Mouse (Mus musculus): ENCODE measurements around the gene Opcml. TPM values are rescaled to one million over a fixed set of nuclear protein-coding genes. Genes with fewer than 3 reads are reported as not detected.

Gene Opcml
- polyA plus RNA-seq, 1 experiment from 2014 or later: 2.5 TPM

DNA sequence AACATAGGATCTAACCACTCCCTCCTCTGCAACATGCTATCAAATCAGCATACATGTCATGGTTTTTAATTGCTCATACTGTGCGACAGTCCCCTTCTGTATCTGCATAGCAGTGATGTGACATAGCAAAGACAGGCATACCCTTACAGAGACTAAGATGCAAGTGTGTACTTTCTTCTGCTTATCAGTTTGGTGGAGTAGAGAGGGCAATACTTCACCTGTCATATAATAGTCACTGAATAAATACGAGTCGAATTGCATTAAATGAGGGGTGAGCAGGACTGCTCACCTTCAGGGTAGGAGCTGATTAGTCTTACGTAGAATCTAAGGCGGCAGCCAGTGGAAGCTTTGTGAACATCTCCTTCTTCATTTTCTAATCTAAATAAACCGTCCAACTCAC lies 1146.6 kb downstream of the Opcml start:
- no peak overlapping the region for H3K27ac ChIP-seq
- 89% methylated on average over 6 of the region's 6 CpGs for WGBS
- H3K4me1 ChIP-seq (replicated peaks): no peaks in the 10 kb centered on the region
- no peaks in the 10 kb centered on the region for H3K36me3 ChIP-seq
- no peaks in the 10 kb centered on the region for H3K27me3 ChIP-seq (ENCODE audit: insufficient read depth, poor library complexity, severe bottlenecking)
- H3K9me3 ChIP-seq: no peaks in the 10 kb centered on the region
- DNase-seq (ENCODE audit: low spot score): no peak
- H3K4me3 ChIP-seq: no peak overlapping the region

DNA sequence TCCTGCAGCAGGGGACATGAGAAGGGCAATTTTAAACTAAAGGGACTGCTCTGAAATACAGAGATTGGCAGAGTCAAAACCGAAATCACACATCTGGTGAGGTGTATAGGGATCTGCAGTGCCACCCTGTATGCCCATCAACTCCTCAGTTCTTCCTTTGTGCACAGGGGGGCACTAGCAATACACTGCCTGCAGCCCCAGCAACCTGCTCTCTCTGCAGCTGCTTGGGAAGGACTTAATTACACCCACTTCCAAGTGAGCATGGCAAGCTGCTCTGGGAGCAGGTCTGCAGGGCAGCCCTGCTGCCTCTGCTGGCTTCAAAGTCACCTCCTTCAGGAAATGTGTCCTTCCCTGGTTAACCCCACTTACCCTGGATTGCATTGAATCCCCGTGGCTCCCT lies 1147.4 kb downstream of the Opcml start:
- Histone ChIP-seq H3K4me3 (no peak overlapping the region), H3K9me3 (no peaks in the 10 kb centered on the region), H3K27ac (no peak overlapping the region), H3K4me1 (replicated peaks) (no peaks in the 10 kb centered on the region), H3K36me3 (no peaks in the 10 kb centered on the region), H3K27me3 (ENCODE audit: insufficient read depth, poor library complexity, severe bottlenecking) (no peaks in the 10 kb centered on the region)
- WGBS: 64% methylated on average over 2 of the region's 2 CpGs
- peak; percentile 3 for DNase-seq (ENCODE audit: low spot score)

DNA sequence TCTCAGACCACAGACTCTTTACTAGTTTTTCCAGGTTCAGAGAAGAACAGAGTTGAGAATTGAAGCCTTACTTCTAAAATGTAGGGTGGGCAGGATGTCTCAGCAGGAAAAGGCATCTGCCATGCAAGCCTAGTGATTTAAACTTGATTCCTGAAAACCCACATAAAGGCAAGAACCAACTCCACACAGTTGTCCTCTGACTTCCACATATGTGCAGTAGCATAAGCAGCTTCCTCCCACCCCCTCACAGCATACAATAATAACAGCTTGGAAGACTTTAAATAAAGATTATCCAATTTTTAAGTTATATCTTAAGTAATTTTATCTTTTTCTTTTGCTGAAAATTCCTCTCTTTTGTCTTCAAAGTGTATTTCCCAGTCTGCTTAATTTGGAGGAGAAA lies 1150.3 kb downstream of the Opcml start:
- DNase-seq (ENCODE audit: low spot score): no peak
- no peaks in the 10 kb centered on the region for H3K4me1 ChIP-seq (replicated peaks)
- no peaks in the 10 kb centered on the region for H3K27me3 ChIP-seq (ENCODE audit: insufficient read depth, poor library complexity, severe bottlenecking)
- H3K27ac ChIP-seq: no peak overlapping the region
- no peaks in the 10 kb centered on the region for H3K9me3 ChIP-seq
- no peak overlapping the region for H3K4me3 ChIP-seq
- H3K36me3 ChIP-seq: no peaks in the 10 kb centered on the region

DNA sequence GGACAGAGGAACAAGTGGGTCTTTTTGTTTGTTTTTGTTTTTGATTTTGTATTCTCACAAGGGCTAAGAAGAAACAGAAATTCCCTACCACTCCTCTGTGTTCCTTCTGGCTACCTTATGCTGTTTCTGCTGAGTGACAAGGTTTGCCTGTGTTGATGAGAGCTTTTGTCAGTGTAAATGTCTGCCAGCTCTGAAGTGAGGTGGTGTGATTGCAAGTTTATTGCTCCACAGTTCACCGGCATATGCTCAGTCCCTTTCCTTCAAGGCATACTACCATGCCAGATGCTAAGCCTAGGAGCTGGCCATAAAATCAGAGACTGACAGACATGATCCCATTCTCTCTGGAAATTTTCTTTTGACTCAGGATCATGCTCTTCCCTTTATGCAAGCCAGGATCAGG lies 1178.9 kb downstream of the Opcml start:
- no peak overlapping the region for H3K27ac ChIP-seq
- H3K4me1 ChIP-seq (replicated peaks): no peaks in the 10 kb centered on the region
- 94% methylated on average over 1 of the region's 1 CpGs for WGBS
- no peaks in the 10 kb centered on the region for H3K36me3 ChIP-seq
- no peaks in the 10 kb centered on the region for H3K27me3 ChIP-seq (ENCODE audit: insufficient read depth, poor library complexity, severe bottlenecking)
- H3K9me3 ChIP-seq: no peaks in the 10 kb centered on the region
- no peak overlapping the region for H3K4me3 ChIP-seq
- no peak for DNase-seq (ENCODE audit: low spot score)

Data from hindbrain, embryonic 10.5 days (tissue).